Mouse (Mus musculus) heart, postnatal 0 days (tissue): ENCODE data around the gene Fam205a1.
"Not testable (repeated sequence)": the region's sequence is repeated elsewhere in the genome, so short reads cannot be mapped to it uniquely, and the experiment has no call there.

Experiments used
- CTCF ChIP-seq: IDR thresholded peaks from 2 replicates; pipeline ENCODE4 v1.5.1; 2016; ENCODE audit warnings: antibody characterized with exemption, control low read depth, low read depth
- EP300 ChIP-seq: IDR thresholded peaks from 2 replicates; pipeline ENCODE4 v1.6.1; 2016; ENCODE audit warnings: antibody characterized with exemption, low read depth

- TF ChIP-seq CTCF, EP300: not testable (repeated sequence)
These were observed at the start of gene Fam205a1 for GRCm38 (mm10) chr4:42853788-42854187.
